Mouse (Mus musculus) layer of hippocampus, postnatal 10 days (tissue): ENCODE measurements around the gene Gm8113. TPM values are rescaled to one million over a fixed set of nuclear protein-coding genes. Genes with fewer than 3 reads are reported as not detected.
"Not testable (repeated sequence)": the region's sequence is repeated elsewhere in the genome, so short reads cannot be mapped to it uniquely, and the experiment has no call there.

Experiments
- DNase-seq, 2 experiments: peaks; one replicate each; pipeline ENCODE4 v3.0.0; 2021; ENCODE audit warnings: low spot score in 2 of 2
- long read RNA-seq: library from polyadenylated mRNA; stranded (forward); transcript quantifications from one replicate; pipeline ENCODE4 v2.0.0, GENCODE M21; 2023
- total RNA-seq, 2 experiments: library from RNA; stranded (reverse); gene quantifications; 2 replicates each; pipeline ENCODE4 v1.2.3; 2021

Gm8113 gene
- under 1 TPM; 0.18 to 0.48 TPM for total RNA-seq
- long read RNA-seq: 0 reads

DNA sequence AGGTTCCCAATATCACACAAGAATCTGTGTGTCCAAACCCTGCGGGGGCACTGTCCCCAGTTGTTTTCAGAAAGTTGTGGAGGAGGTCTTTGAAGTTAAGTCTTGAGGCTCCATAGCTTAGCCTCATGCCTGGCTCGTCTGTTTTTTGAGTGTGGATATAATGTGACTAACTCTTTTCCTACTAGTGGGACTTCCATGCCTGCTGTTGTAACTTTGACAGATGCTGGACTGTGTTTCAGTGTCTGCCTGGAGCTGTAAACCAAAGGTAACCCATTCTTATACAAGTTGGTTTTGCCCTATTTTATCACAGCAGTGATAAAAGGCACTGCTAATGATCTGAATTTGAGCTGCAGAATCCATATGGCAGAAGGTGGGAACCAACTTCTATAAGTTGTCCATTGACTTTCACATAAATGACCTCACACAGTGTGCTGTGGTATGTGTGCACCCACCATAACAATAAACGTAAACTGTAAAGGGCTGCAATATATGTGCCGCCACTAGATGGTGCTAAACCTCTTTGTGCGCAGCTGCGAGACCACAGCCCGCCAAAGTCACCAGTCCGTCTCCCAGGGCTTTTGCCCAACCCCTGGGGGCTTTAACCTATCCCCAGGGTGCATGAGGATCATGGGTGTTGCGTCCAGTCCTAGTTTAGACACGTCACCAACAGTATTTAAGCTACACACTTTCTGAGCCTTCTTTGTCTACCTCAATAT, at the start of gene Gm8113:
Gene Gm8113 (plus strand): TSS at position 703 of the 716 bp plus-strand sequence.
- DNase-seq: peak; percentile 61 to 70

DNA sequence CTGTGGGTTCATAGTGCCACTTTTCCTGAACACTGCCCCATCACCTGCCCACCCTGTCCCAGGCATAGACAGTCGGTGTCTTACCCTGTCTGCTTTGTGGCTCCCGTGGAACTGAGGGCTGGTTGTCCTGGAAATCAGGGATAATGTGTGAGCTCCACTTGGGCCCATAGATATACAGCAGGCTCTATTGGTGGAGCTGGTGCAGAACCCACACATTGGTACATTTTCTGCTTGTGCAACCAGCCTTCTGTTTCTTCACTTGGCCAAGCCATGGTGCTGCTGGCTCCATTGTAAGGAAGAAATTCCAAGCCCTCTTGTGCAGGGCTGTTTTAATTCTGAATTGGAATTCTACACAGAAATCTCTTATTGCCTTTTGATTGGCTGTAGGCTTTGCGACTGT, 49.8 kb upstream of the Gm8113 start, which contains the start of gene Ear1:
Gene Ear1 (minus strand): TSS at position 101 of the 400 bp plus-strand sequence.
- DNase-seq: not testable (repeated sequence)

GRCm38 (mm10) chr14:43877789-43878188, 47.4 kb upstream of the Gm8113 start:
- DNase-seq: not testable (repeated sequence)

- not testable (repeated sequence) for DNase-seq
Measured at GRCm38 (mm10) chr14:43879966-43880545, 45.1 kb upstream of the Gm8113 start.

DNA sequence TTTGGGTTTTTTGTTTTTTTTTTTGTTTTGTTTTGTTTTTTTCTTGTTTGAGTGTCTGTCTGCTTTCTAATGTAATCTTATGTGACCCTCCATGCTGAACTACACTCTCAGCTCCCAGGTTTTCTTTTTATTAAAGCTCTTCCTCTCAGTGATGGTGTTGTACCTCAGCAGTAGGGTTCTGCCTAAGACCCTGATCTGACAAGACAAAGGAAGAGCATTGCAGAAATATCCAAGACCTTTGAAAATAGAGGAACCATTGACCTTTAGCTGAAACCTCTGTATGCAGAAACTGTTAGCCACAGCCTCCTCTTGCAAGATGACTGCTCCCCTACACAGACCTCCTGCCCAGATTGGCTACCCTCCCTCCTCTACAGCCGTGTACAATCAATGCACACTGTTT, 39.0 kb upstream of the Gm8113 start:
- DNase-seq: not testable (repeated sequence)

DNA sequence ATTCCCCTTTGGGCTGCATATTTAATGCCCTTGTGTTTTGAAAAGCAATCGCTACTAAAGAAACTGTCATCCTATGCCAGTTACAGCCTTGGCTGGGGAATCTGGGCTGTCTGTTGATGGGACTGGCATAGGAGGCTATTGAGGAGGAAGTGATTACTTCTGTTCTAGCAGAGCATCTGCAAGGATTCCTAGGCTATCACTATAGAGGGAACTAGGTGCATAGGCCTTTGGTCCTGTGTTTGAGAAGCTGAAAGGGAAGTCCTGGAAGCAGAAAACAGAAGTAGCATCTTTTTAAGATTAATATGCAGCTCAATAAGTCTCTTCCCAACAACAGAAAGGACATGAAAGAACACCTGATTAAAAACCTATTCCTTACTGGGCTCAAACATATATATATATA, 33.9 kb upstream of the Gm8113 start:
- DNase-seq: not testable (repeated sequence)

GRCm38 (mm10) chr14:43895357-43895756, 29.8 kb upstream of the Gm8113 start:
- not testable (repeated sequence) for DNase-seq

- DNase-seq: not testable (repeated sequence)
Measured at GRCm38 (mm10) chr14:43898577-43898976, 26.6 kb upstream of the Gm8113 start.

DNA sequence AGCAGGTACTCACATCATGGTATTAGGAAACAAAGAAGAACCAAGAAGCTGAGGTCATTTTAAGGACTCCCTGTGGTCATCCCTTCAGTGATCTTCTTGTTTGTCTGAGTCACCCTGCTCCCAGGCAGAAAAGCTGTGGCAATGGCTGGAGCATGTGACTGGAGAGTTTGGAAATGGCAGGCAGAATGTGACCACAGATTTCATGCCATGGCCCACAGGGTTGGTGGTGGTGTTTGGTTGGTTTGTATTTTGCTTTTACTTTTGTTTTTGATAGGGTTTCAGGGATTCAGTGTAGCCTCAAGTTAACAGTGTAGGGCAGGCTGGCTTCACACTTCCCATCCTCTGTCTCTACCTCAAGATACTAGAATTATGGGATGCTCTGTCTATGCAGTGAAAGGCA, 7.0 kb upstream of the Gm8113 start:
- not testable (repeated sequence) for DNase-seq

DNA sequence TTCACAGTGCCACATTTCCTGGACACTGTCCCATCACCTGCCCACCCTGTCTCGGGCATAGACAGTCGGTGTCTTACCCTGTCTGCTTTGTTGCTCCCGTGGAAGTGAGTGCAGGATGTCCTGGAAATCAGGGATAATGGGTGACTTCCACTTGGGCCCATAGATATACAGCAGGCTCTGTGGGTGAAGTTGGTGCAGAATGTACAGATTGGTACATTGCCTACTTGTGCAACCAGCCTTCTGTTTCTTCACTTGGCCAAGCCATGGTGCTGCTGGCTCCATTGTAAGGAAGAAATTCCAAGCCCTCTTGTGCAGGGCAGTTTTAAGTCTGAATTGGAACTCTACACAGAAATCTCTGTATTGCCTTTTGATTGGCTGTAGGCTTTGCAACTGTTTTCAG, 1.7 kb upstream of the Gm8113 start, which contains the start of gene Ear10:
Gene Ear10 (minus strand): TSS at position 101 of the 400 bp plus-strand sequence.
- not testable (repeated sequence) for DNase-seq

GRCm38 (mm10) chr14:43925404-43925950, 287 bp downstream of the Gm8113 start:
- DNase-seq: not testable (repeated sequence)

GRCm38 (mm10) chr14:43932991-43933390, 7.8 kb downstream of the Gm8113 start:
- peak; percentile 33 to 50 for DNase-seq

DNA sequence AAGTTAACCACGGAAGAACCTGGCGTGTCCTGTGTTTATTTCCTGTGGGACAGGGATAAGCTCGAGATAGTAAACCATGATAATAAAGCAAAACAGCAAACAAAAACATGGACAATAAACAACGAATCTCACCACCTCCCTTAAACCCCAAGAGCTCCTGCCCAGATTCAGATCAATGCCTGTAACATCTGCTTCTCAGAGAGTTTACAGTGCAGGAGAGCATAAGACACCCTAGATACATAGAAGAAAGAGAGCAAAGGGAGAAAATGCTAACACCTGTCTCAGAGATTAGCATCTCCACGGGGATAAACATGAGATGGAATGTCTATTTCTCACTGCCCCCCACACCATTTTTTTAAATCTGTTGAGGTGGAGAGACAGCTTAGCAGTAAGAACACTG, 8.2 kb downstream of the Gm8113 start:
- DNase-seq: not testable (repeated sequence)

GRCm38 (mm10) chr14:43953382-43953781, 28.2 kb downstream of the Gm8113 start:
- DNase-seq: not testable (repeated sequence)

- DNase-seq: not testable (repeated sequence)
Measured at GRCm38 (mm10) chr14:43955074-43955473, 29.9 kb downstream of the Gm8113 start.

- DNase-seq: not testable (repeated sequence)
Measured at GRCm38 (mm10) chr14:43956769-43957168, 31.6 kb downstream of the Gm8113 start, which contains the start of gene Ang5. TSS of gene Ang5 (plus strand) at chr14:43957069.

Other genes starting within 250 kb of the Gm8113 start
- gene Gm8165, start 248.2 kb upstream of the Gm8113 start, total RNA-seq: not detected
- 1 to 10 TPM; 1.6 to 2.2 TPM for gene Gm7324, start 227.6 kb upstream of the Gm8113 start, total RNA-seq
- gene Gm16506, start 197.9 kb upstream of the Gm8113 start, total RNA-seq: not detected
- not detected for gene Gm6526, start 177.5 kb upstream of the Gm8113 start, total RNA-seq
- gene Gm8180, start 140.6 kb upstream of the Gm8113 start, total RNA-seq: not detected
- not detected for gene Ear1, start 49.9 kb upstream of the Gm8113 start, total RNA-seq
- not detected for gene Ear10, start 1.8 kb upstream of the Gm8113 start, total RNA-seq
- not detected for gene Ang5, start 31.7 kb downstream of the Gm8113 start, total RNA-seq
- gene Ang6, start 76.9 kb downstream of the Gm8113 start, total RNA-seq: not detected
- not detected for gene Ear2, start 177.3 kb downstream of the Gm8113 start, total RNA-seq
- gene Gm3327, start 198.5 kb downstream of the Gm8113 start, total RNA-seq: not detected